Comparison of ENCODE assay signal across 19 mouse cellular contexts in genomic region chr3:65134931-65135330, GRCm38 (mm10). TPM values are rescaled to one million over a fixed set of nuclear protein-coding genes. Genes with fewer than 3 reads are reported as not detected.
"Had no signal": no experiment of that assay in that cellular context is flagged by ENCODE, and none has a peak within 500 bp of the region (broad histone marks: within the 10 kb centered on the region; RNA-seq: fewer than 3 reads in every experiment).

No protein-coding gene starts in this region.

- H3K4me3 ChIP-seq: midbrain, embryonic 10.5 days; midbrain, embryonic 12.5 days; myocyte; neural tube, embryonic 13.5 days; neural tube, embryonic 15.5 days had no signal

- H3K9me3 ChIP-seq: midbrain, embryonic 10.5 days; midbrain, embryonic 12.5 days; neural tube, embryonic 13.5 days; neural tube, embryonic 15.5 days had no signal

- H3K27ac ChIP-seq: midbrain, embryonic 10.5 days; midbrain, embryonic 12.5 days; neural tube, embryonic 13.5 days; neural tube, embryonic 15.5 days had no signal

- H3K4me1 ChIP-seq: midbrain, embryonic 12.5 days; neural tube, embryonic 13.5 days; neural tube, embryonic 15.5 days had no signal

- H3K36me3 ChIP-seq: midbrain, embryonic 10.5 days; midbrain, embryonic 12.5 days; neural tube, embryonic 13.5 days; neural tube, embryonic 15.5 days had no signal

- H3K27me3 ChIP-seq: midbrain, embryonic 12.5 days; neural tube, embryonic 13.5 days; neural tube, embryonic 15.5 days had no signal

- DNase-seq: lung, embryonic 14.5 days; lung, postnatal 10 days; lung, postnatal 4 days; midbrain, embryonic 14.5 days; retina, postnatal 1 day; right cerebral cortex, adult 18-20 months; right cerebral cortex, postnatal 25 days; right cerebral cortex, postnatal 4 days; spleen, adult 18-20 months; thymus, adult 18-20 months; thymus, postnatal 14 days; thymus, postnatal 36 days had no signal

RNA-seq across cellular contexts. Expression of gene Kcnab1, which starts 25.7 kb away (rescaled TPM):
- total RNA-seq: megakaryocyte, adult 5-6 weeks; megakaryocyte-erythroid progenitor cell, adult 5-6 weeks had no signal
